Mouse (Mus musculus) stomach, embryonic 16.5 days (tissue): ENCODE results near the gene Thumpd2. TPM values are rescaled to one million over a fixed set of nuclear protein-coding genes. Genes with fewer than 3 reads are reported as not detected.

Experiments
- ATAC-seq: fragments of 200-750 bp; cut with Nextera tagmentation; 2 replicates; pipeline ENCODE4 v1.8.0; 2017; ENCODE audit warnings: moderate number of reproducible peaks, moderate TSS enrichment; ENCODE audit not compliant: insufficient read depth, low FRiP score
- H3K27ac ChIP-seq: fragments of 300-500 bp; sonication (generic); 2 replicates; pipeline ENCODE4 v1.5.1; 2014; ENCODE audit warnings: low read length
- H3K27me3 ChIP-seq: fragments of 300-500 bp; sonication (generic); 2 replicates; pipeline ENCODE4 v1.6.1; 2014; ENCODE audit warnings: low read length, control low read depth, mixed read lengths; ENCODE audit not compliant: control insufficient read depth, insufficient read depth
- H3K36me3 ChIP-seq: fragments of 300-500 bp; sonication (generic); 2 replicates; pipeline ENCODE4 v1.6.1; 2014; ENCODE audit warnings: low read length; ENCODE audit not compliant: control insufficient read depth, insufficient read depth
- H3K4me1 ChIP-seq: fragments of 300-500 bp; sonication (generic); 2 replicates; pipeline ENCODE4 v1.6.1; 2014; ENCODE audit warnings: low read length, control low read depth, mixed read lengths; ENCODE audit not compliant: control insufficient read depth, insufficient read depth
- H3K4me2 ChIP-seq: fragments of 300-500 bp; sonication (generic); 2 replicates; pipeline ENCODE4 v1.6.1; 2014; ENCODE audit warnings: low read depth, low read length, mixed read lengths
- H3K4me3 ChIP-seq: fragments of 300-500 bp; sonication (generic); replicated peaks from 2 replicates; pipeline ENCODE4 v1.5.1; 2014; ENCODE audit warnings: mild to moderate bottlenecking, low read length
- H3K9ac ChIP-seq: fragments of 300-500 bp; sonication (generic); 2 replicates; pipeline ENCODE4 v1.6.1; 2014; ENCODE audit warnings: low read length
- H3K9me3 ChIP-seq: fragments of 300-500 bp; sonication (generic); replicated peaks from 2 replicates; pipeline ENCODE4 v1.6.1; 2016; ENCODE audit warnings: low read length, control low read depth; ENCODE audit not compliant: control insufficient read depth
- WGBS: fragments of 180-500 bp; shearing (Covaris S2); extraction: QIAGEN DNeasy Blood & Tissue Kit; methylation state at CpG from one replicate; pipeline ENCODE4 v1.1.7; 2014; 5-methylcytosine and 5-hydroxymethylcytosine counted together
- polyA plus RNA-seq: library from polyadenylated mRNA; unstranded; fragments of >200 nt; fragmentation: Nextera tagmentation; extraction: Ambion mirVana; gene quantifications from 2 replicates; pipeline ENCODE4 v1.2.1, GENCODE M21; 2015

Thumpd2 gene
- polyA plus RNA-seq = 10.7 and 12.9 TPM in 2 replicates

GRCm38 (mm10) chr17:81064979-81065311 lies at the start of gene Thumpd2:
Thumpd2 (minus strand) TSS chr17:81065082.
- Histone ChIP-seq H3K4me1 (peaks cover 8% of the 10 kb centered on the region; the same call in 1 of the 2 replicates), H3K27ac (peak within 1 kb of the TSS; percentile 86), H3K4me2 (peak within 1 kb of the TSS; percentile 72), H3K9ac (peak within 1 kb of the TSS; percentile 98), H3K9me3 (no peaks in the 10 kb centered on the region), H3K27me3 (no peaks in the 10 kb centered on the region), H3K4me3 (peak within 1 kb of the TSS; percentile 94), H3K36me3 (0 out of 2 replicates have a peak, but pooled peaks cover 2% of the 10 kb centered on the region)
- 2% methylated on average over 29 of the region's 29 CpGs for WGBS
- ATAC-seq = peak; percentile 95

- no peak overlapping the region for H3K9ac ChIP-seq
- H3K4me1 ChIP-seq = no peaks in the 10 kb centered on the region
- no peak overlapping the region for H3K27ac ChIP-seq
- WGBS = 86% methylated on average over 2 of the region's 2 CpGs
- no peak overlapping the region for H3K4me2 ChIP-seq
- no peak for ATAC-seq
- no peaks in the 10 kb centered on the region for H3K27me3 ChIP-seq
- no peaks in the 10 kb centered on the region for H3K36me3 ChIP-seq
- no peaks in the 10 kb centered on the region for H3K9me3 ChIP-seq
- no peak overlapping the region for H3K4me3 ChIP-seq
Measured at GRCm38 (mm10) chr17:81104237-81104636, 39.4 kb upstream of the Thumpd2 start.

- no peaks in the 10 kb centered on the region for H3K9me3 ChIP-seq
- ATAC-seq = no peak
- no peaks in the 10 kb centered on the region for H3K4me1 ChIP-seq
- H3K4me2 ChIP-seq = no peak overlapping the region
- WGBS = 57% methylated on average over 8 of the region's 8 CpGs
- no peaks in the 10 kb centered on the region for H3K27me3 ChIP-seq
- no peak overlapping the region for H3K9ac ChIP-seq
- H3K27ac ChIP-seq = no peak overlapping the region
- no peak overlapping the region for H3K4me3 ChIP-seq
- H3K36me3 ChIP-seq = no peaks in the 10 kb centered on the region
Measured at GRCm38 (mm10) chr17:81102866-81103265, 38.0 kb upstream of the Thumpd2 start.

- H3K4me2 ChIP-seq = no peak overlapping the region
Measured at GRCm38 (mm10) chr17:81098444-81098843, 33.6 kb upstream of the Thumpd2 start.

GRCm38 (mm10) chr17:81096490-81096889 lies 31.6 kb upstream of the Thumpd2 start:
- Histone ChIP-seq H3K4me3 (no peak overlapping the region), H3K36me3 (no peaks in the 10 kb centered on the region), H3K27me3 (no peaks in the 10 kb centered on the region), H3K9me3 (no peaks in the 10 kb centered on the region), H3K9ac (no peak overlapping the region), H3K27ac (no peak overlapping the region), H3K4me2 (no peak overlapping the region), H3K4me1 (no peaks in the 10 kb centered on the region)
- 78% methylated on average over 2 of the region's 2 CpGs for WGBS
- ATAC-seq = no peak

More at GRCm38 (mm10) chr17:81098444-81098843, 33.6 kb upstream of the Thumpd2 start:
- H3K4me1 ChIP-seq = no peaks in the 10 kb centered on the region
- no peak overlapping the region for H3K27ac ChIP-seq
- no peak for ATAC-seq
- H3K4me3 ChIP-seq = no peak overlapping the region
- no peak overlapping the region for H3K9ac ChIP-seq
- no peaks in the 10 kb centered on the region for H3K9me3 ChIP-seq
- H3K27me3 ChIP-seq = no peaks in the 10 kb centered on the region
- no peaks in the 10 kb centered on the region for H3K36me3 ChIP-seq

- Histone ChIP-seq H3K9ac (no peak overlapping the region), H3K4me3 (no peak overlapping the region), H3K36me3 (no peaks in the 10 kb centered on the region), H3K27ac (no peak overlapping the region), H3K27me3 (no peaks in the 10 kb centered on the region), H3K9me3 (no peaks in the 10 kb centered on the region), H3K4me1 (no peaks in the 10 kb centered on the region), H3K4me2 (no peak overlapping the region)
- no peak for ATAC-seq
- 72% methylated on average over 5 of the region's 5 CpGs for WGBS
Measured at GRCm38 (mm10) chr17:81092794-81093193, 27.9 kb upstream of the Thumpd2 start.

GRCm38 (mm10) chr17:81088866-81089265 lies 24.0 kb upstream of the Thumpd2 start:
- ATAC-seq = no peak
- H3K9me3 ChIP-seq = no peaks in the 10 kb centered on the region
- no peaks in the 10 kb centered on the region for H3K36me3 ChIP-seq
- no peak overlapping the region for H3K27ac ChIP-seq
- H3K4me1 ChIP-seq = no peaks in the 10 kb centered on the region
- H3K27me3 ChIP-seq = no peaks in the 10 kb centered on the region
- 67% methylated on average over 3 of the region's 3 CpGs for WGBS
- H3K4me2 ChIP-seq = no peak overlapping the region
- no peak overlapping the region for H3K4me3 ChIP-seq
- H3K9ac ChIP-seq = no peak overlapping the region

- Histone ChIP-seq H3K27me3 (no peaks in the 10 kb centered on the region), H3K4me3 (no peak overlapping the region), H3K9me3 (no peaks in the 10 kb centered on the region), H3K4me2 (no peak overlapping the region), H3K27ac (no peak overlapping the region), H3K4me1 (no peaks in the 10 kb centered on the region), H3K36me3 (no peaks in the 10 kb centered on the region), H3K9ac (no peak overlapping the region)
- ATAC-seq = no peak
- WGBS = 73% methylated on average over 4 of the region's 4 CpGs
Measured at GRCm38 (mm10) chr17:81087735-81088134, 22.9 kb upstream of the Thumpd2 start.

GRCm38 (mm10) chr17:81064279-81064978 lies 453 bp downstream of the Thumpd2 start:
- WGBS = 10% methylated on average over 27 of the region's 28 CpGs
- no peaks in the 10 kb centered on the region for H3K27me3 ChIP-seq
- ATAC-seq = peak; percentile 85

More at GRCm38 (mm10) chr17:81064279-81064978, 453 bp downstream of the Thumpd2 start:
- Histone ChIP-seq H3K36me3 (0 out of 2 replicates have a peak, but pooled peaks cover 2% of the 10 kb centered on the region), H3K4me3 (peak overlapping the region; percentile 94), H3K9ac (peak overlapping the region; percentile 98), H3K27ac (peak overlapping the region; percentile 86), H3K4me1 (peaks cover 8% of the 10 kb centered on the region; the same call in 1 of the 2 replicates), H3K4me2 (peak overlapping the region; percentile 72), H3K9me3 (no peaks in the 10 kb centered on the region)
